Mouse (Mus musculus) retina, adult 2 months (tissue): ENCODE measurements around the gene Cd68.

ENCODE experiments used
- DNase-seq: peaks from one replicate; pipeline ENCODE4 v3.0.0-alpha.2; 2012; ENCODE audit warnings: low read depth, low spot score

The Cd68 gene

GRCm38 (mm10) chr11:69695046-69695360 lies 29.1 kb upstream of the Cd68 start:
- no peak for DNase-seq

DNA sequence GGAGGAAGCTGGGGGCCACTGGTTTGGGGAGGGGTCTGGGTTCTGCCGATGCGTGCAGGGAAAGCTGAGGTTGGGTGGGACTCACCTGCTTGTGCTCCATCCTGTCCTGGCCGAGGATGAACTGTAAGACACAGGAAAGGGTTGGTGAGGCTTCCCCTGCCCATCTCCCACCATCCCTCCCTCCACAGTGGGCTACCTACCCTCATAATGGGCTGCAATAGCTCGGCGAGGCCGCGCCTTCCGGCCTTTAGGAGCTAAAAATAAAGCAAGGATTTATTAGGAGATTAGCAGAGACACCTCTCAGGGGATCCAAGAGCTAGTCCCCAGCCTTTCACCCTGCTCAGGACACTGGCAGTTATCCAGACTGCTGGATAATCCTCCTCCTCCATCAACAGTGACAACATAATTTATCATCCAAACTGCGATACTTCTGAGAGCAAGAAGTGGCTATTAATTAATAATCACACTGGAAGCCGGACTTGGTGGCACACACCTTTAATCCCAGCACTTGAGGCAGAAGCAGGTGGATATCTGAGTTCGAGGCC lies 27.5 kb upstream of the Cd68 start:
- DNase-seq = peak; percentile 82

DNA sequence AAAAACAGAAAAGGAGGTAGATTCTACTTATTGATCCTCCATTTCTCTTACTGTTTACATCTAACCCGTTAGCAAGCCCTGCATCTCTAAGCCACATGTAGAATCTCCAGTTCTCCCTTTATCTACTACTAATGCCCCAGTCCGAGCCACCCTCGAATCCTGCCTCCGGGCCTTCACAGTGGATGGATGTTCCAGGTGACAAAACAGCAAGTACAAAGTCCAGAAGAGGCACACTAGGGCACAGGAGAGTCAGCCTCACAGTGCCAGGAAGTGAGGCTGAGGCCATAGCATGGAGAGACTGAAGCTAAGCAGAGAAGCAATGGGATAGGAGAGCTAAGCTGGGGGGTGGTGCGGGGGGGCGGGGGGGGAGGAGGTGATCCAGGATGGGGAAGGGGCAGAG lies 26.9 kb upstream of the Cd68 start:
- no peak for DNase-seq

- no peak for DNase-seq
Observed at GRCm38 (mm10) chr11:69692196-69692811, 26.4 kb upstream of the Cd68 start.

DNA sequence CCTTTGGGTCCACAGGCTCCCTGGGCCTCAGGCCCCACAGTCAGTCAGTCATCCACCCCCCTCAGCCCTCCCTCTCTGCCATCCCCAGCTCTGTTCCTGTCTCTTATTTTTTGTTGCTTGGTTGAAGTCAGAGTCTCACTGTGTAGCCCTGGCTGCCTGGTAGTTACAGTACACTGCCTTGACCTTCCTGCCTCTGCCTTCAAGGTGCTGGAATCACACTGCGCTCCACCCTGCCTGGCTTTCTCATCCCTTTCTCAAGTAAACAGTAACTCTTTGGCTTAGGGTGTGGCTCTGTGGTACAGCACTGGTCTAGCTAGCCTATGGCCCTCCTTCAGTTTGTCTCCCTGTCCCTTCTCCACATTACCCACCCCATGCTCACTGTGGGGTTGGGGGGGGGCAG lies 23.9 kb upstream of the Cd68 start:
- no peak for DNase-seq

DNA sequence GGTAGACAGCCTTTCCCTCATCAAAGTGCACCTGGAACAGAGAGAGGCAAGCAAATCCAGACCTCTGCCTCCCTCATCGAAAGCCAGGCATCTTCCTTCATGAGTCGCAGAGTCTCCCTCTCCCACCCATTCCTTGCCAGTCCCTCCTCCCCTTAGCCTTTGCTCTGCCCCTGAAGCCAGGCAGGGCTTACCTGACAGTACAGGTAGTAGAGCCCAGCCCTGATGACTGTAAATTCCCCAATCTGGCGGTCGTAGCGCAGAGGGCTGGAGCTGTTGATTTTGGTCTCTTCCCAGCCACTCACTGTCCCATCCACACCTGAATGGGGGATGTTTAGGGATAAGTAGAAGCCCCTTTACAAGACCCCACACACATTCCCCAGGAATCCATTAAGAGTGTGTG lies 21.1 kb upstream of the Cd68 start:
- no peak for DNase-seq

DNA sequence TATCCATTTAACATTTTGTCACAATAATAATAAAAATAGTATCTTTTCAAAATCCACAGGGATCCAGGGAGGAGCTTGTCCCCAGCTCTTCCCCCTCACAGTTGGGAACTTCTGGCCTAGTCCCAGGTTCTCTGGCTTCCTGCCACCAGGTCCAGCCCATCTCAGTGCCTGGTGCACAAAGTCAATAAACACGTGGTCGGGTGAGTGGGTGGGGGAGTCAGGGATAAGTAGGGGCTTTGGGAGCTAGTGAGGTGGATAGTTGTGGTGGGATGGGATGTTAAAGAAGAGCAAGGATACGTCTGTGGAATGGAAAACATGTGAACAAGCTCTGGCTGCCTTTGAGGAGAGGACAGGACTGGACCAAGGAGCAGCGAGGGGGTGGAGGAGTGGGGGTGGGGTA lies 20.4 kb upstream of the Cd68 start:
- DNase-seq = no peak

- no peak for DNase-seq
Observed at GRCm38 (mm10) chr11:69685526-69686148, 19.7 kb upstream of the Cd68 start, which contains the start of gene Tnfsf13. Tnfsf13 (minus strand) TSS chr11:69685784.

- no peak for DNase-seq
Observed at GRCm38 (mm10) chr11:69684936-69685335, 19.0 kb upstream of the Cd68 start.

DNA sequence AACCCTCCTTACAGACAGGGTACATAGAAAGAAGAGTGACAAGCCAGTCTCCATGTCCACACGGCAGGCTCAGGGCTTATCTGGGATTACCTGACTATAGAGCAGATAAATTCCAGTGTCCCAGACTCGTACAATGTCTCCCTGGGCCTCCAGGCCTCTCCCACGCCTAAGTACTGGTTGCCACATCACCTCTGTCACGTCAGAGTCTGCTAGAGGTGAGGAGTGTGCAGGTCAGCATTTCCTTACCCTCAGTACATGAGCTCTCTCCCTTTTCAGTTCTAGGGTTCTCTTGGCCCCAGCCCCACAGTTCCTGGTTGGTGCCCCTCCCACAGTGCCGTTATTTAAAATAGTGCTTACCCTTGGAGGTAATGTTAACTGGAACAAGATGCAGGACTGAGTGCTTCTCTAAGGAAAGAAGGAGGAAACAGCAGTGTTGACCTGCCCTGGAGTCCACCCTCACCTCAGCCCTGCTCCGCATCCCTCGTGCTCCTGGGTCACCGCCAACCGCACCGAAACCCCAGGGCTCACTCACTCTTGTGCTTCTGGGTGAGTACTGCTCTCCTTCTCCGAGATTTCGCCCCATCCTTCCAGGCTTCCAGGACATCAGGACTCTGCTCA lies 18.3 kb upstream of the Cd68 start:
- DNase-seq = no peak

- no peak for DNase-seq
Observed at GRCm38 (mm10) chr11:69683576-69683975, 17.6 kb upstream of the Cd68 start.

GRCm38 (mm10) chr11:69682840-69683533 lies 17.0 kb upstream of the Cd68 start:
- peak; percentile 79 for DNase-seq

- DNase-seq = no peak
Observed at GRCm38 (mm10) chr11:69682209-69682839, 16.4 kb upstream of the Cd68 start.

- DNase-seq = peak; percentile 85
Observed at GRCm38 (mm10) chr11:69681314-69682208, 15.6 kb upstream of the Cd68 start, which contains the start of gene Senp3. Senp3 (minus strand) TSS chr11:69682084.

- no peak for DNase-seq
Observed at GRCm38 (mm10) chr11:69680136-69680855, 14.3 kb upstream of the Cd68 start.

DNA sequence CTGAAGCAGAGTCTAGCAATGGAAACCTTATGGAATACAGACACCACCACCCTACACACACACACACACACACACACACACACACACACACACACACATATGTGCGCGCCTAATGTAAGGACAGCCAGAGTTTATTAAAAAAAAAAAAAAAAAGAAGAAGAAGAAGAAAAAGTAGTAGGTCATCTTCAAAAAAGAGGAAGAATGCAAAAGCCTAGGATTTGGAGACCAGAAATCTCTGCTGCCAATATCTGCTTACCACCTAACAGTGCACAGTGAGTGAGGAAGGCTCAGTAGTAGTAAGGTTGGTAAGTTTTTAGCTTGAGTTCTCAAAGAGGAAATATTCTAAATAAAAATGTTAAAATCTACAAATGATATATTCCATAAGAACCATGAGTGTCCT lies 13.2 kb upstream of the Cd68 start:
- DNase-seq = no peak

DNA sequence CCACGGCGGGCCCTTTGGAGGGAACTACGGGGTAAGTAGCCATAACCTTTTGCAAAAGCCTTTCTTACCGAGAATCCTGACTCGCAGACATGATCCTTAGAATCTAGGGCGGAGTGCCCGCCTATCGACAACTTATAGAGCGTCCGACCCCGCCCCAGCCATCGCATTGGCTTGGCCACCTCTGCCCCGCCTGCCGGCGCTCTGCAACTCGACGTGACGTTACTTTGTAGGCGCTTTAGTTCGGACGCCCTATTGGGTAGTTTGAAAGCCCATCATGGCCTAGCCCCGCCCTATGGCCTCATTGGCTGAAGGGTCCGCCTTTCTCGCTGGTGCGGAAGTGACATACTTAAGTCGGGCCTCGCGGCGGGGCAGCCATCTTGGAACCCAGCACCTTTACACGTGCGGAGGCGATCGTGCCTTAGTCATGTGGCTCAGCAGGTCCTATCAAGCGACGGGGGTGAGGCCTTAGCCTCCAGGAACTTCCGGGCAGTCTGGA lies 6.3 kb upstream of the Cd68 start, which contains the start of gene Eif4a1:
TSS of gene Eif4a1 (minus strand) at position 213 of the 496 bp plus-strand sequence.
- DNase-seq = peak; percentile 99

- DNase-seq = no peak
Observed at GRCm38 (mm10) chr11:69671726-69672124, 5.8 kb upstream of the Cd68 start.

GRCm38 (mm10) chr11:69670786-69671725 lies 5.1 kb upstream of the Cd68 start:
- DNase-seq = peak; percentile 96
